Mouse (Mus musculus): Measurements from ENCODE around the gene Nav2.

DNA sequence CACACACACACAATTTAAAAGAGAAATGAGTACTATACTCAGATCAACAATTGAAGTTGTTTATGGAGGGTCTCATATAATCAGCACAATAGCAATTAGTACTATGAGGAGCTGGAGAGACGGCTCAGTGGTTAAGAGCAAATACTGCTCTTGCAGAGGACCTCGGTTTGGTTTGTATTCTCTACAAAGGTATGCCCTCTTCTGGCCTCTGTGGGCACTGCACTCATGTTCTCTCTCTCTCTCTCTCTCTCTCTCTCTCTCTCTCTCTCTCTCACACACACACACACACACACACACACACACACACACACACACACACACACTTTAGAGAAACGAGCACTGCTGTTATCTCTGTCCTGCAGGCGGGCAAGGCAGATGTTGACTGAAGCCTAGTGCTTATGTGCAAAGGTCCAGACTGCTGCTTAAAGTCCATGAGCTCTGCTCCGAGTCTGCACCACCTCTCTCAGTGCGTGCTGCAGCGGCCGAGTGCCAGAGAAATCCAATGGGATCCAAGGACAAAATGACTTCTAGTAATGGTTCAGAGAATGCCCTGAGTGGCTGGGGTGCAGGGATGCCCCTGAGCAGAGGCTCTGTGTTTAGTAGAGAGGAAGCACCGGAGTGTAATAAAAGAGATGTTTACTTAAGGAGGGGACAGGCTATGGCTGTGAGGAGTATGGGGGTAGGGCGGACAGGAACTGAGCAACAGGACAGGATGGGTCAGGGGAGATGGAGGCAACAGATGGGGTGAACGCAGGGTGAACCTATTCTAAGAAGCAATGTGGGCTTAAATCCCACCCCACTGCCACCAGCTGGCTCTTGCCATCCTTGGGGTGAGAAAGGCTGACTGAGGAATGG, 375.2 kb downstream of the Nav2 start:
- no peak for TF ChIP-seq TAL1 (conservative IDR thresholded peaks at IDR 0.05; ENCODE audit: low read depth, low read length)
- TF ChIP-seq CTCF (IDR thresholded peaks at IDR 0.05; ENCODE audit: low read depth, low read length), result no peak
